Mouse (Mus musculus): Measurements from ENCODE around the gene Il12rb1.

DNA sequence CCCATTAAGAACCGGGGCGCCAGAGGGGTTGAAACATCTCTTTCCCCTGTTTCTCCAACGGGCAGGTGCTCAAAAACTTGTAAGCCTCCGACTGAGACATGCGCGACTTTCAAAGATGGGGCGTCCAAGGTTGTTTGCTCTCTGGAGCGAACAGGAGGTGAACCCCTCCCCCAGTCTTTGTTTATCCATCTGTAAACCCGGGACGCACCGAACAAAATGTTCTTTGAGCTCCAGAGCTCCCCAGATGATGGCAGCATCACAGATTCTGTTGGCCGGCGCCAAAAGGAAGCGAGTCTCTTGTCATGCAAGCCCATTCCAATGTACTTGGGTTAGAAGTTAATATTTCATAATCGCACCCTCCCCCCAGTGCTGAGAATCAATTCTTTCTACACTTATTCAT is 10.0 kb upstream of the Il12rb1 start:
- TF ChIP-seq POLR2A (IDR thresholded peaks at IDR 0.05; ENCODE audit: insufficient read depth, low read depth, low read length) (no peak), CTCF (IDR thresholded peaks at IDR 0.05) (no peak)
